Mouse (Mus musculus) cerebellum, adult 11-12 months (tissue): ENCODE data around the gene Slc39a2.
"Not testable (repeated sequence)": the region's sequence is repeated elsewhere in the genome, so short reads cannot be mapped to it uniquely, and the experiment has no call there.

Source experiments
- DNase-seq: peaks from one replicate; pipeline ENCODE4 v3.0.0; 2022

The Slc39a2 gene

DNA sequence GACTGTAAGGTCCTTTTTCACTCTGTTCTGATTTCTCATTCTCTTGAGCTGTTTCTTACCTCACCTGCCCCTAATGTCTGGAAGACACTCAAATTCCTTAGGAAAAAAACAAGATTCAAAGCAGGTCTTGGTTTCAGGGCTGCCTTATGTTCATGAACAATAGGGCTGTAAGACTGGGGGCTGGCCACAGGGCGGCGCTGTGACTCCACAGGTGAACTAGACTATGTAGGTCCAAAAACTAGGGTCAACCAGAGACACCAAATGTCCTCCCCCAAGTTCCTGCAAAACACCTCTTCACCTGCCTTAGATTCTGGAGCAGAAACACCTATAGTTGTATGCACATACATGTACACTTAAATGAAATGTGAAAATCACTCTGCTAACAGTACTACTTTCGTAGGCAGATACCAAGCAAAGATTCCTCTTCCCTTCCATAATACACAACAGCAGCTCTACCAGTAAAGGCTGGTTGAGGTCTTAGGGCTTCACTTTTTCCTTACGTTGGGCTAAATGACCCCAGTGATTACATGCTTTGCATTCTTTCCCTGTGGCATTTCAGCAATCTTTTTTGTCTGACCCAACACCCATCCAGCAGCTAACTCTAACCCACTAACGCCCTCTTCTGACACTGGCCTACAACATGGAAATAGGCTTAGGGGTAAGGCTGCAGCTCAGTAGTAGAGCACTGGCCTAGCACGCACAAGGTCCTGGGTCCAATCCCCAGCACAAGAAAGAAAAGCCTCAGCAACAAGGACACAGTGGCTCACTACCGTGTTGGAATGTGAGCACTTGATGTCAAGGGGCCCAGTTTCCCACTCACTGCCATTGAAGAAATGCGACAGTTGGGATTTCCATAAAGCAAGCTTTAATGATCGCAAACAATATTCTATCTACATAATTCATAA is 10.4 kb downstream of the Slc39a2 start:
- DNase-seq = peak; percentile 58

- DNase-seq = no peak
These were observed 11.1 kb downstream of the Slc39a2 start for GRCm38 (mm10) chr14:51903782-51904181.

GRCm38 (mm10) chr14:51904706-51905105 is 12.0 kb downstream of the Slc39a2 start:
- DNase-seq = no peak

DNA sequence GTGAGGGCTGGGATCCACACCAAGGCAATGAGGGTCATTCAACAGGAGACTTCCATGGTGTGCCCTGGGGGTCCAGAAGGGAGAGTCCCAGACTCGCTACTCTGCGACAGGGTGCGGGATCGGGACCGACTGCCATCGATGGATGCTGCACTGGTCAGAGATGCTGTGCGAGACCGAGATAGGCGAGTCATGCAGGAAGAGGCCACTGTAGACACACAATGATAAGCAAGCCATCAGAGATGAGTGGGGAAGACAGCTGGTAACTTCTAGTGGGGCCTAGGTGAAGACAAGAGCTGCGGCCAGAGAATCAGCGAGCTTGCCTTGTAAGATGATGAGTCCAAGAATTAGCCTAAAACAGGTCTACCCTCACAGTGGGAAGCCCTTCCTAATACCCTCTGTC is 13.4 kb downstream of the Slc39a2 start:
- DNase-seq = no peak

GRCm38 (mm10) chr14:51911301-51911700 is 18.6 kb downstream of the Slc39a2 start:
- DNase-seq = no peak

- DNase-seq = no peak
These were observed 19.8 kb downstream of the Slc39a2 start for GRCm38 (mm10) chr14:51912391-51913061.

DNA sequence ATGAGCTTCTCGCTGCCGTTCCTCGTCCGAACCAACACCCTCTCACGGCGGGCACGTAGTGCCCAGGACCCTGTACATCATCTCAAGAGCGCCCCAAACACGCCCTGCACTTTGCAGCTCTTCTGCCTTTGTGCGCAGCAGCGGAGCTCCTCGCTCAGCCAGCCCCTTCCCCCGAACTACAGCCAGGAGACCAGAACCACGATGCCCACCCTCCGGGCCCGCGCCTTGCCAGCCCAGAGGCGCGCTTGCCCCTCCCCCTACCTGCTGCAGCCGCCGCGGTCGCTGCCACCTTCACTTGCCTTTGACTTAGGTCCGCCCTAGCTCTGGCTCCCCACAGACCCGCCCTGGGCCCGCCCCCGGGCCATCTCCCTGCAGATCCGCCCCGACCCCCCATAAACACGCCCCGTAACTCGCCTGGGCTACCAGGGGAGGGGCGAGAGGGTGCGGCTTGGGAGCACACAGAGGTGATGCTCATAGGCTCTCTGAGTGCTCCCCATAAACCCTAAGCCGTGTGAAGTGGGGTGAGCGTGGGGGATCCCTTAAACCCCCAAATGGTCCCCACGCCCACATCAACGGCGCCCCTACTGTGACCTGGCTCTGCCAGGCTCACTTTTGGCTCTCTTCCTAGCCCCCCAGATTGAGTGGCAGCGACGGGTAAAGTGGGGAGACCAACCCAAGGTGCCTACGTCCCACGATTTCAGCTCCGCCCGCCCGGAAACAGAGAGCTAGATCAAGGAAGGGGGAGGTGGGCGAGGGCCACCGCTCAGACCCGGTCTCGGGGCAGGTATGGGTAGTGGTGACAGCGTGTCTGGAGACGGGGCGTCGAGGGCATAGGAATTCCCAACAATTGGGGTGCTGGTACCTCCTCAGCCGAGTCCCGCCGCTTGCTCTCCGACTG is 20.6 kb downstream of the Slc39a2 start:
- DNase-seq = peak; percentile 78

- peak; percentile 79 for DNase-seq
These were observed 21.5 kb downstream of the Slc39a2 start, which contains the start of gene Ndrg2 for GRCm38 (mm10) chr14:51913960-51914762. Ndrg2 (minus strand) TSS chr14:51914158.

DNA sequence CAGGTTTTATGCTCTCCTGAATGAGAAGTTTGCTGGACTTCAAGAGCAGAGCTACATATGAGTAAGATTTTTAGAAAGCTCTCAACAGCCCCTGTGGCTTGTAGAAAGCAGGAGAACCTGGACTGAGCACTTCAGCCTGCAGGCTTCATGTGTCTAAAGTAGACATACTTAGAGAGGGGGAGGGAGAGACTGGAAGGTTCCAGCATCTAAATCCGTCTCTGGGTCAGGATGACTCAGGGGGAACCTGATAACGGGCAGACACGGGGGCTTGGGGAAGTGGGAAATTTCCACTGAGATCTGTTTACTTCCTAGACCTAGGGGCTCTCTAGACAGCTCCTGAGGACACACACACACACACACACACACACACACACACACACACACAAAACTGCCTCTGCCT is 22.3 kb downstream of the Slc39a2 start:
- DNase-seq = no peak

- no peak for DNase-seq
These were observed 23.9 kb downstream of the Slc39a2 start for GRCm38 (mm10) chr14:51916539-51916938.

DNA sequence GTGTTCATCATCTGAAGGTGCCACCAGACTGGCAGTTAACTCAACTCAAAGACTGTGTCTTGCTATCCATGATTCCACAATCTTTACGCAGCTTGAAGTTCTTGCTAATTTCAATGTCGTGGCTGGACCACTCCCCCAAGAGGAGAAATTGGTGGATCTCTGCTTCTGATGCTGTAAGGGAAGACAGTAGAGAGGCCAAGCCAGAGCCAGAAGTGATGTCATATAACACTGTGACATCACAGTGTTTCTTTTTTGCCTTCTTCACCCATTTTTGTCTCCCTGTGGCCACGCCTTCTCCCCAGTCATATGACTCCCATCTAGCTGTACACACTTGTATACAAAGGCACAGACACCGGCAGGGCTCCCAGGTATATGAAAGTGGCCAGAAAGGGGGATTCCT is 25.4 kb downstream of the Slc39a2 start, which contains the start of gene Tppp2:
TSS of gene Tppp2 (plus strand) at position 301 of the 400 bp plus-strand sequence.
- no peak for DNase-seq

- no peak for DNase-seq
These were observed 26.3 kb downstream of the Slc39a2 start for GRCm38 (mm10) chr14:51918966-51919365.

- DNase-seq = peak; percentile 44
These were observed 29.3 kb downstream of the Slc39a2 start for GRCm38 (mm10) chr14:51921759-51922570.

DNA sequence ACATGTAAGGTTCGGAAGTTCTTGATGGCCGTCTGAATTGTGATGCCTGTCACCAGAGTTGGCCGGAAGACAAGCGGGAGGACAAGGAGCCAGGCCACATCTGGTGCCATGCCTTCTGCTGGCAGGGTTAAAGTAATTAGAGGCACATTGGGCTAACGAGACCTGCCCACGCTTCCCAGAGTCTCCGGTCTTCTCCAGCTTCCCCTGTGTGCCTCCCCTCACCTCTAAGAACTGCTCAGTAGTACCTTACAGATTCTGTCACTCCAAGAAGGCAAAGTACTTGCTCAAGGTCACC is 29.8 kb downstream of the Slc39a2 start, which contains the start of gene Rnase13:
TSS of gene Rnase13 (minus strand) at position 203 of the 295 bp plus-strand sequence.
- no peak for DNase-seq

DNA sequence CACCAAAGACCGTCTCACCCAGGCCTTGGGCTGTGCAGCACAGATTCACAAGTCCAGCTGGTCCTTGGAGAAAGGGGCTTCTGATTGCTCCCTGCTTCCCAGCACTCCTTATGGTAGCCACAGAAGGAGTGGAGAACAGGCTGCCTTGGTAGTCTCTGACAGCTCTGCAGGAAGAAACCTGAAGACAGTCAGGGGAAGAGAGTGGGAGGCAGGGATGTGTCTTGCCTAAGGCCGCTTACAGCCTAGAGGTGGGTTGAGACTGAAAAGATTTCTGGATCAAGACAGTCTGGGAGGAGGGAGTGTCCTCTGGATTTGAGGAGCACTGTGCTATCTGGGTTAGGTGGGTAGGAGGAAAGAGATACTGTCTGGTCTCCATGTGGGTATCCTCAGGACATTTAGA is 30.2 kb downstream of the Slc39a2 start:
- DNase-seq = no peak

GRCm38 (mm10) chr14:51923492-51923891 is 30.8 kb downstream of the Slc39a2 start:
- no peak for DNase-seq

GRCm38 (mm10) chr14:51926930-51927329 is 34.2 kb downstream of the Slc39a2 start:
- not testable (repeated sequence) for DNase-seq

DNA sequence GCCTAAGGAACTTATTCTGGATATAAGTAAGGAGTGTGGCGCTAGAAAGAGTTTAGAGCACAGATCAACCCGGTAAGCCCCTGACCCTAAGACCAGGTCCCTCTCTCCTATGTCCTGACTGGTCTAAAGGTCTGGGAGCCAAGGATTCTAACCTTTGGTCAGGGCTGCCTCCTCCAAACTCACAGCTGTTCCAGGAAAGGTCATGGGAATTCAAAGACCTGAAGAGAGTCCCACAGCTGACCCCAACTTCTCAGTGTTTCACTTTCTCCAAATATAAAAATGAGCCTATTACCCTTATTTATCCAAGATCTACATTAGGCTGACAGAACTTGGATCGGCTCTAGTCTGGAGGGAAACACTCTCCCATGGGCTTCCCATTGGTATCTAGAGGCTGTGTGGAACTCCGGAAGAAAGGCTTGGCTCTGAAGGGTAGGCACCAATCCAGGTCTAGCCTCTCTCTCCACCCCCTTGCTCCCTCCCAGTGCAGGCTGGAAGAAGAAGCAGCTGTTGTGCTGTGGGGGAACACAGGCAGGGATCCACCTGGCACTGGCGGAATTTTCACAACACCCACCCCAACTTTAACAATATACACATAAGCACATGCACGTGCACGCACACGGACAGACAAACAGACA is 36.7 kb downstream of the Slc39a2 start:
- DNase-seq = no peak

GRCm38 (mm10) chr14:51929968-51930367 is 37.3 kb downstream of the Slc39a2 start:
- DNase-seq = no peak

- peak; percentile 28 for DNase-seq
These were observed 38.1 kb downstream of the Slc39a2 start for GRCm38 (mm10) chr14:51930824-51931223.
